Mouse (Mus musculus) myocyte (in vitro differentiated cells): ENCODE results near the gene Itga4. TPM values are rescaled to one million over a fixed set of nuclear protein-coding genes. Genes with fewer than 3 reads are reported as not detected.
A peak's percentile ranks its signal among the peaks of the same experiment; 100 is the strongest.

Experiments
- H3K27me3 ChIP-seq: one replicate; pipeline ENCODE4 v1.6.1; 2011; ENCODE audit not compliant: control insufficient read depth, insufficient read depth, insufficient read length
- H3K36me3 ChIP-seq: one replicate; pipeline ENCODE4 v1.6.1; 2011; ENCODE audit not compliant: control insufficient read depth, insufficient read depth
- H3K4me2 ChIP-seq: one replicate; pipeline ENCODE4 v1.6.1; 2011; ENCODE audit warnings: low read depth, control low read depth
- H3K4me3 ChIP-seq: one replicate; pipeline ENCODE4 v1.5.1; 2011; ENCODE audit warnings: mild to moderate bottlenecking, control low read depth, moderate library complexity
- H3K79me2 ChIP-seq: one replicate; pipeline ENCODE4 v1.6.1; 2011; ENCODE audit not compliant: control insufficient read depth, insufficient read depth
- H3ac ChIP-seq: one replicate; pipeline ENCODE4 v1.6.1; 2011; ENCODE audit not compliant: control insufficient read depth, insufficient read length
- CEBPB ChIP-seq: IDR thresholded peaks from 2 replicates; pipeline ENCODE4 v1.6.1; 2011; ENCODE audit warnings: mild to moderate bottlenecking, moderate library complexity; ENCODE audit not compliant: poor library complexity, insufficient read depth, severe bottlenecking
- E2F4 ChIP-seq: IDR thresholded peaks from one replicate; pipeline ENCODE4 v1.6.1; 2011; ENCODE audit warnings: mild to moderate bottlenecking, control low read depth, moderate library complexity; ENCODE audit not compliant: insufficient read depth
- MAX ChIP-seq: IDR thresholded peaks from one replicate; pipeline ENCODE4 v1.6.1; 2011; ENCODE audit warnings: low read depth, mild to moderate bottlenecking, control low read depth
- MYOD1 ChIP-seq, 3 experiments: IDR thresholded peaks; one replicate each; pipeline ENCODE4 v1.6.1; 2011; ENCODE audit warnings: control low read depth in 2 of 3, low read depth in 2 of 3, mild to moderate bottlenecking in 2 of 3, moderate library complexity in 1 of 3; ENCODE audit not compliant: insufficient read length in 2 of 3, control insufficient read depth in 1 of 3
- MYOG ChIP-seq, 3 experiments: IDR thresholded peaks; one replicate each; pipeline ENCODE4 v1.6.1; 2011; ENCODE audit warnings: control low read depth in 2 of 3, low read depth in 2 of 3, mild to moderate bottlenecking in 2 of 3; ENCODE audit not compliant: insufficient read length in 2 of 3, control insufficient read depth in 1 of 3, insufficient read depth in 1 of 3
- POLR2A ChIP-seq: IDR thresholded peaks from one replicate; pipeline ENCODE4 v1.6.1; 2011; ENCODE audit warnings: low read depth, mild to moderate bottlenecking, control low read depth, moderate library complexity; ENCODE audit not compliant: insufficient read length
- POLR2AphosphoS2 ChIP-seq: IDR thresholded peaks from one replicate; pipeline ENCODE4 v1.6.1; 2011; ENCODE audit warnings: low read depth, control low read depth; ENCODE audit not compliant: insufficient read length
- REST ChIP-seq: IDR thresholded peaks from one replicate; pipeline ENCODE4 v1.6.1; 2011; ENCODE audit warnings: mild to moderate bottlenecking, control low read depth, moderate library complexity; ENCODE audit not compliant: insufficient read depth, insufficient read length
- SRF ChIP-seq: IDR thresholded peaks from one replicate; pipeline ENCODE4 v1.6.1; 2011; ENCODE audit warnings: low read depth; ENCODE audit not compliant: control insufficient read depth, insufficient read length
- TCF12 ChIP-seq: IDR thresholded peaks from one replicate; pipeline ENCODE4 v1.6.1; 2011; ENCODE audit warnings: mild to moderate bottlenecking, control low read depth; ENCODE audit not compliant: poor library complexity, insufficient read depth, severe bottlenecking
- TCF3 ChIP-seq: IDR thresholded peaks from one replicate; pipeline ENCODE4 v1.6.1; 2011; ENCODE audit warnings: low read depth, control low read depth; ENCODE audit not compliant: insufficient read length
- USF1 ChIP-seq: IDR thresholded peaks from one replicate; pipeline ENCODE4 v1.6.1; 2011; ENCODE audit warnings: low read depth, mild to moderate bottlenecking, control low read depth, moderate library complexity
- polyA plus RNA-seq: library from polyadenylated mRNA; unstranded; fragments of >200 nt; fragmentation: generic; extraction: Trizol; gene quantifications from one replicate; pipeline ENCODE4 v1.2.1, GENCODE M21; 2012; ENCODE audit warnings: missing spikeins

The Itga4 gene
- polyA plus RNA-seq, 1 experiment: 2.5 TPM

GRCm38 (mm10) chr2:79309454-79310118 lies 54.4 kb downstream of the Itga4 start:
- Histone ChIP-seq H3K36me3 (no peaks in the 10 kb centered on the region), H3K4me2 (no peak overlapping the region), H3ac (no peak overlapping the region), H3K79me2 (no peaks in the 10 kb centered on the region), H3K4me3 (no peak overlapping the region), H3K27me3 (no peaks in the 10 kb centered on the region)
- TF ChIP-seq POLR2AphosphoS2 (no peak), MAX (no peak), MYOD1 (IDR thresholded peaks at IDR 0.05; ENCODE audit: control insufficient read depth in 1 of 3, insufficient read length in 2 of 3, low read depth in 2 of 3) (no peak), SRF (no peak), REST (no peak), CEBPB (no peak)

GRCm38 (mm10) chr2:79312499-79312898 lies 57.3 kb downstream of the Itga4 start:
- H3K36me3 ChIP-seq: no peaks in the 10 kb centered on the region
- H3K4me3 ChIP-seq: no peak overlapping the region
- H3K27me3 ChIP-seq: no peaks in the 10 kb centered on the region
- TF ChIP-seq MYOG (IDR thresholded peaks at IDR 0.05; ENCODE audit: control insufficient read depth in 1 of 3, insufficient read depth in 1 of 3, insufficient read length in 2 of 3, low read depth in 2 of 3) (no peak), MAX (no peak), E2F4 (no peak), POLR2AphosphoS2 (no peak), MYOD1 (IDR thresholded peaks at IDR 0.05; ENCODE audit: control insufficient read depth in 1 of 3, insufficient read length in 2 of 3, low read depth in 2 of 3) (no peak), SRF (no peak), TCF3 (no peak), POLR2A (no peak), USF1 (no peak), REST (no peak), TCF12 (no peak), CEBPB (no peak)
- H3K79me2 ChIP-seq: no peaks in the 10 kb centered on the region
- no peak overlapping the region for H3ac ChIP-seq
- H3K4me2 ChIP-seq: no peak overlapping the region

- Histone ChIP-seq H3K4me2 (no peak overlapping the region), H3K36me3 (no peaks in the 10 kb centered on the region)
- TF ChIP-seq SRF (no peak), MYOD1 (IDR thresholded peaks at IDR 0.05; ENCODE audit: control insufficient read depth in 1 of 3, insufficient read length in 2 of 3, low read depth in 2 of 3) (no peak), TCF3 (no peak), CEBPB (no peak), MAX (no peak), USF1 (no peak), E2F4 (no peak), TCF12 (no peak)
Observed at GRCm38 (mm10) chr2:79315108-79315507, 59.9 kb downstream of the Itga4 start.

GRCm38 (mm10) chr2:79316182-79316880 lies 61.1 kb downstream of the Itga4 start:
- TF ChIP-seq POLR2A: no peak
- TF ChIP-seq CEBPB: 0 out of 2 replicates have a peak, but pooled peaks have one; percentile 19
- Histone ChIP-seq H3ac (no peak overlapping the region), H3K79me2 (no peaks in the 10 kb centered on the region), H3K4me2 (no peak overlapping the region), H3K27me3 (no peaks in the 10 kb centered on the region), H3K36me3 (no peaks in the 10 kb centered on the region), H3K4me3 (no peak overlapping the region)

More at GRCm38 (mm10) chr2:79315108-79315507, 59.9 kb downstream of the Itga4 start:
- H3K4me3 ChIP-seq: no peak overlapping the region
- no peaks in the 10 kb centered on the region for H3K79me2 ChIP-seq
- H3K27me3 ChIP-seq: no peaks in the 10 kb centered on the region
- H3ac ChIP-seq: no peak overlapping the region

GRCm38 (mm10) chr2:79328079-79328478 lies 72.9 kb downstream of the Itga4 start:
- TF ChIP-seq TCF3: no peak
- no peak for TF ChIP-seq POLR2A
- TF ChIP-seq SRF: no peak
- TF ChIP-seq USF1: no peak
- TF ChIP-seq CEBPB: no peak
- no peak for TF ChIP-seq E2F4
- H3K27me3 ChIP-seq: no peaks in the 10 kb centered on the region
- no peak overlapping the region for H3K4me2 ChIP-seq
- no peak overlapping the region for H3ac ChIP-seq
- no peaks in the 10 kb centered on the region for H3K79me2 ChIP-seq
- H3K4me3 ChIP-seq: no peak overlapping the region
- peaks cover 5% of the 10 kb centered on the region for H3K36me3 ChIP-seq
